Mouse (Mus musculus) liver, adult 2 months (tissue): ENCODE results near the gene Ulk4.

Experiments used
- CTCF ChIP-seq: fragments of 200-500 bp; IDR thresholded peaks from 2 replicates; pipeline ENCODE4 v1.5.1; 2011; ENCODE audit warnings: low read depth, low read length, control low read depth
- POLR2A ChIP-seq: fragments of 200-500 bp; IDR thresholded peaks from 2 replicates; pipeline ENCODE4 v1.6.1; 2011; ENCODE audit warnings: low read length, control low read depth; ENCODE audit not compliant: insufficient read depth; ENCODE audit errors: extremely low read depth

GRCm38 (mm10) chr9:121059286-121059685 lies 217.7 kb downstream of the Ulk4 start:
- TF ChIP-seq CTCF (peak; percentile 50), POLR2A (no peak)
